Mouse (Mus musculus): Measurements from ENCODE around the gene Cldn34c1. TPM values are rescaled to one million over a fixed set of nuclear protein-coding genes. Genes with fewer than 3 reads are reported as not detected.
"Not testable (repeated sequence)": the region's sequence is repeated elsewhere in the genome, so short reads cannot be mapped to it uniquely, and the experiment has no call there.

The Cldn34c1 gene
- 3.4 and 5.9 TPM in 2 replicates for total RNA-seq (2021)
- long read RNA-seq, partial matches to known transcripts: 1 of 2 reads
- long read RNA-seq, other reads (novel, unspliced or antisense): 0 of 2 reads

DNA sequence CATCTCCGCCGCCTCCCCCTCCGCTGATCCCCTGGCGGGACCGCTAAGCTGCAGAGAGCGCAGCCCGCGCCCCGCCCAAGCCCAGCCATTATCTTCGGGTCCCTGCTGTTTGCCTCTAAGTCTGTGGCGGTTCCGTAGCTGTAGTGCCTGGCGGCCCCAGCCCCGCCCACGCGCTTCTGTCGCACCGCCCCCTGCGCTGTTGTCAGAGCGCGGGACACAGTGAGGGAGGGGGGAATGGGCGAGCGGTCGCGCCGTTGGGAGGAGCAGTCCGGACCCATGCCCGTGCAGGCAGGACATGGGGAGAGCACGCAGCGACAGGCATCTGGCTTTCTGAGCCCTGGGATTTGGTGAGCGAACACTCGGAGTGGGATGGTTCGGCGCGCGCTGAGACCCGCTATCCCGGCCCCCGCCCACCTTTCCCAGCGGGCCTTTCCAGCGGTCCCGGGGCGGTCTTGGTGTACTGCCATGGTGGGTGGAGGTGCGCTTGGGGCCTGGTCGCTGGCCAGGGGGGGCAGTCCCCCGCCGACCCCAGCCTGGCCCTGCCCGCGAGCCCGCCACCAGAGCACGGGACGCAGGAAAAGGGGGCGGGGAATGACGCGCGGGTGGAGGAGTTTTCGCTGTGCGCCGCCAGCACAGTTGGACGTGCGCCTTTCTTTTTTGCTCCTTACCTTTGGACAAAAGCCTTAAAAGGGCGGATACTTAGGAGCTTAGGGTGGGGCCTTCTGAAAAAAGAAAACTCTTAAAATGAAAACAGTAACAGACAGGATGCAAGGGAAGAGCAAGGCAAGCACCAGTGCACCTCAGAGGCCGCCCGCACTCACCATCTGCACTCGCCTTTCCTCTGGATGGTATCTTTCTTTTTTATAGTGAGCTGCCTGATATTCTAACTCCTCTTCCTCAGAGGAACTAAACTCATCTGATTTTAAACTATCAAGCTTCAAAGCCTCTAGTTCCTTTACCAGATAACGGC is at the start of gene Cldn34c1:
Cldn34c1 (plus strand) TSS at position 205 of the 970 bp plus-strand sequence.
- peak; percentile 83 for DNase-seq

DNA sequence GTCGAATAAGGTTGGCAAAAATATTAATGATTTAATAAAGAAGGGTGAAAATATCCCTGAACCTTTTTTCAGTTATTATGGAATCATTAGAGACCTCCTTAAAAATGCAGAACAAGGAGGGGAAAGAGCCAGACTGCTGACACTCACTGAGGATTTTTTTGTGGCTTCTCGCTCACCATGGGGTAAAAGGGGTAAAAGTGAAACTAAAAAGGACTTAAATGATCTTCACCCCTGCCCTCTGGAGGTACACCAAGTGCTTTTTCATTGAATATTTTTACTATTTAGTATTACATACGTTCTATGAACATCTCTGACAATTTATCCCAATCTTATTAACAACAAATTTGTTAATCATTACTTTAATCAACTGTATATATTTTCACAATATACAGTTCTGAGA is 15.9 kb upstream of the Cldn34c1 start:
- no peak for DNase-seq

DNA sequence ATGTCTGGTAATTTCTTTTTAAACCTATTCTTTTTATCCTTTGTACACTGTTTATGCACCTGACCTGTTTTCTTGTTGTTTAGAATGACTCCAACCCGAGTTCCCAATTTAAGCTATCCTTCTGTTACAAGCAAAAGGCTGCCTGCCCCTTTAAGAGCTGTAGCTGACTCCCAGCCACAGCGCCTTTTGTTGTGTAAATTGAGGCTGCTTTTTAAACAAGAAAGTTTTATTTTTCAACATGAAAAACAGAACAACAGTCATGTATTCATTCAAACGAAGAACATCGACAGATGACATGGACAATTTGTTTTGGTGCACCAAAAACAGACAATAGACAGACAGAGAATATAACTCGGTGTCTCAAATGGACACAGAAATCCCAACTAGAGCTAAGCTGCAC is 489 bp upstream of the Cldn34c1 start:
- not testable (repeated sequence) for DNase-seq

DNA sequence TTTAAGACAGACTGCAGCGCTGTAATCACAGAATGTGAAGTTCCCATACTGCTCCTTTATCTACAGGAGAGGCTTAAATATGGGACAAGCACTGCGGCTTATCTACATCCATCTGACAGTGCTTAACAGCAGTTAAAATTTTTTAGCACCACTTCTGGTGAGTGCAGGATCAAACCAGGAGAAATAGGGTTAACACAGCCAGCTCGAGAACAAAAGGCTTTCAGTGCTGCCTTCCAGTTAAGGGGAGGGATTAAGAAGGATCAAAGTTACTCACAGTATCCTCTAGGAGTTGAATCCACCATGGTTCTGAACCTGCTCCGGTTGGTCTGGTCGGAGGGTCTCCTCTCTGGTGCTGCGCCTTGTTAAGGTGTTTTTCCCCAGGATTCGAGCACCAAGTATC is 1.4 kb downstream of the Cldn34c1 start:
- not testable (repeated sequence) for DNase-seq

DNA sequence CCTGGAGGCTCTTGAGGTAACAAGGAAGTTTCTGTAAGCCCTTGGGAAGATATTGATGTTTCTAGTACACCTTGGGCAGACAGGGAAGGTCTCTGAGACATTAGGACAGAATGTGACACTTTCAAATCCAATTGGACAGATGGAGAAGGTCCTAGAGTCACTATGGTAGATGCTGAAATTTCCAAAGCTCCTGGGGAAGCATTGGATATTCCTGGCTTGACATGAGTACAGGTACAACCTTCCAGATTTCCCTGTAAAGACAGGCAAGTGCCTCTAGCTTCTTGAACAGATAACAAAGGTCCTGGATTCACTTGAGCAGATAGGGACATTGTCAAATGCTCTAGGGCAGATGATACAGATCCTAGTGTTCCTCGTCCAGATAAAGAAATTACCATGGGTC is 119.1 kb downstream of the Cldn34c1 start, which contains the start of gene Srsx:
Srsx (minus strand) TSS at position 101 of the 400 bp plus-strand sequence.
- not testable (repeated sequence) for DNase-seq

Other genes with a start within 250 kb of the Cldn34c1 start
- gene Gm17521, start 73.8 kb upstream of the Cldn34c1 start, total RNA-seq (2021): not detected in 2 replicates
- gene Srsx, start 119.0 kb downstream of the Cldn34c1 start, total RNA-seq (2021): not detected in 2 replicates
- gene Gm17577, start 143.4 kb downstream of the Cldn34c1 start, total RNA-seq (2021): not detected in 2 replicates

Measured in adrenal gland, postnatal 25 days (tissue).